Mouse (Mus musculus): Measurements from ENCODE around the gene Ano10. TPM values are rescaled to one million over a fixed set of nuclear protein-coding genes. Genes with fewer than 3 reads are reported as not detected.

The Ano10 gene
- polyA plus RNA-seq, 1 experiment from 2014 or later = 32.6 TPM

- H3K9me3 ChIP-seq (replicated peaks; ENCODE audit: low read length) = no peaks in the 10 kb centered on the region
- TF ChIP-seq CTCF (IDR thresholded peaks at IDR 0.05; ENCODE audit: low read depth) = peak; percentile 66
- ATAC-seq (replicated peaks; ENCODE audit: low FRiP score, low read depth) (peak; percentile 60), DNase-seq (ENCODE audit: low spot score) (peak; percentile 82)
- H3K4me1 ChIP-seq (replicated peaks; ENCODE audit: insufficient read depth, low read length) = 0 out of 2 replicates have a peak, but pooled peaks cover 4% of the 10 kb centered on the region
- no peaks in the 10 kb centered on the region for H3K36me3 ChIP-seq (ENCODE audit: insufficient read depth, low read length)
- H3K4me3 ChIP-seq (replicated peaks; ENCODE audit: low read depth, low read length) = no peak overlapping the region
- H3K27me3 ChIP-seq (ENCODE audit: insufficient read depth, low read length) = no peaks in the 10 kb centered on the region
- 12% methylated on average over 7 of the region's 11 CpGs for WGBS
- peak overlapping the region; percentile 42 for H3K4me2 ChIP-seq (ENCODE audit: low read length)
- H3K9ac ChIP-seq (ENCODE audit: low read depth, low read length) = no peak overlapping the region
- peak overlapping the region; percentile 39; the same call in 1 of the 2 replicates for H3K27ac ChIP-seq
Measured at GRCm38 (mm10) chr9:122285146-122285832, 8.9 kb downstream of the Ano10 start.

- Histone ChIP-seq H3K4me3 (replicated peaks; ENCODE audit: low read depth, low read length) (no peak overlapping the region), H3K27ac (0 out of 2 replicates have a peak overlapping the region, but pooled peaks have one; percentile 14), H3K27me3 (ENCODE audit: insufficient read depth, low read length) (no peaks in the 10 kb centered on the region), H3K9me3 (replicated peaks; ENCODE audit: low read length) (no peaks in the 10 kb centered on the region), H3K9ac (ENCODE audit: low read depth, low read length) (no peak overlapping the region), H3K4me2 (ENCODE audit: low read length) (no peak overlapping the region), H3K4me1 (replicated peaks; ENCODE audit: insufficient read depth, low read length) (0 out of 2 replicates have a peak, but pooled peaks cover 4% of the 10 kb centered on the region), H3K36me3 (ENCODE audit: insufficient read depth, low read length) (no peaks in the 10 kb centered on the region)
- no peak for ATAC-seq (replicated peaks; ENCODE audit: low FRiP score, low read depth)
- TF ChIP-seq CTCF (IDR thresholded peaks at IDR 0.05; ENCODE audit: low read depth) = no peak
- WGBS = 28% methylated on average over 2 of the region's 2 CpGs
- DNase-seq (ENCODE audit: low spot score) = no peak
Measured at GRCm38 (mm10) chr9:122284696-122285095, 9.5 kb downstream of the Ano10 start.

GRCm38 (mm10) chr9:122281004-122281403 is 13.2 kb downstream of the Ano10 start:
- Histone ChIP-seq H3K4me1 (replicated peaks; ENCODE audit: insufficient read depth, low read length) (0 out of 2 replicates have a peak, but pooled peaks cover 4% of the 10 kb centered on the region), H3K4me3 (replicated peaks; ENCODE audit: low read depth, low read length) (no peak overlapping the region), H3K27me3 (ENCODE audit: insufficient read depth, low read length) (no peaks in the 10 kb centered on the region), H3K9me3 (replicated peaks; ENCODE audit: low read length) (no peaks in the 10 kb centered on the region), H3K4me2 (ENCODE audit: low read length) (no peak overlapping the region), H3K9ac (ENCODE audit: low read depth, low read length) (no peak overlapping the region), H3K27ac (no peak overlapping the region), H3K36me3 (ENCODE audit: insufficient read depth, low read length) (no peaks in the 10 kb centered on the region)
- DNase-seq (ENCODE audit: low spot score) = no peak
- 84% methylated on average over 4 of the region's 4 CpGs for WGBS
- ATAC-seq (replicated peaks; ENCODE audit: low FRiP score, low read depth) = no peak
- TF ChIP-seq CTCF (IDR thresholded peaks at IDR 0.05; ENCODE audit: low read depth) = no peak

- H3K4me2 ChIP-seq (ENCODE audit: low read length) = no peak overlapping the region
- H3K27ac ChIP-seq = no peak overlapping the region
- H3K4me1 ChIP-seq (replicated peaks; ENCODE audit: insufficient read depth, low read length) = no peaks in the 10 kb centered on the region
- no peak for DNase-seq (ENCODE audit: low spot score)
- no peak overlapping the region for H3K9ac ChIP-seq (ENCODE audit: low read depth, low read length)
- H3K4me3 ChIP-seq (replicated peaks; ENCODE audit: low read depth, low read length) = no peak overlapping the region
- 0 out of 2 replicates have a peak, but pooled peaks cover 7% of the 10 kb centered on the region for H3K36me3 ChIP-seq (ENCODE audit: insufficient read depth, low read length)
- no peak for TF ChIP-seq CTCF (IDR thresholded peaks at IDR 0.05; ENCODE audit: low read depth)
- no peak for ATAC-seq (replicated peaks; ENCODE audit: low FRiP score, low read depth)
- 92% methylated on average over 2 of the region's 2 CpGs for WGBS
- no peaks in the 10 kb centered on the region for H3K27me3 ChIP-seq (ENCODE audit: insufficient read depth, low read length)
- no peaks in the 10 kb centered on the region for H3K9me3 ChIP-seq (replicated peaks; ENCODE audit: low read length)
Measured at GRCm38 (mm10) chr9:122276665-122277064, 17.6 kb downstream of the Ano10 start.

DNA sequence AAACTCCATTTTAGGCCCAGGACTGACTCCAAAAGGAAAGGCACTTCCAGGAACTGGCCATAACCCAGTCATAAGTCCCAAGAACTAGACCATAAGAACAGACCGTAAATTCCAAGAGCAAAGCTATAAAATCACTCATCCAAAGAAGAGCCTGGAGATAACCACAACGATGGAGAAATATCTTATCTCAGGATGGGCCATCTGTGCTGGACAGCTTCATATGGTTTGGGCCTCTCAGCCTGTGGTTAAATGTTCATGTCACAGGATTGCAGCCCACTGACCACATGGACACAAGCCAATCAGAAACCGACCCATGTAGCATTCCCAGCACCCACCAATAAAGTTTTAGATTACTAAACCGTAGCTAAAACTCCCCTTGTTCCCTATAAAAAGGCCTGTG is 18.1 kb downstream of the Ano10 start:
- 58% methylated on average over 4 of the region's 4 CpGs for WGBS
- no peak for DNase-seq (ENCODE audit: low spot score)
- Histone ChIP-seq H3K27me3 (ENCODE audit: insufficient read depth, low read length) (no peaks in the 10 kb centered on the region), H3K4me1 (replicated peaks; ENCODE audit: insufficient read depth, low read length) (no peaks in the 10 kb centered on the region), H3K9me3 (replicated peaks; ENCODE audit: low read length) (no peaks in the 10 kb centered on the region), H3K27ac (no peak overlapping the region), H3K4me3 (replicated peaks; ENCODE audit: low read depth, low read length) (no peak overlapping the region), H3K9ac (ENCODE audit: low read depth, low read length) (no peak overlapping the region), H3K4me2 (ENCODE audit: low read length) (no peak overlapping the region), H3K36me3 (ENCODE audit: insufficient read depth, low read length) (0 out of 2 replicates have a peak, but pooled peaks cover 7% of the 10 kb centered on the region)
- ATAC-seq (replicated peaks; ENCODE audit: low FRiP score, low read depth) = no peak
- no peak for TF ChIP-seq CTCF (IDR thresholded peaks at IDR 0.05; ENCODE audit: low read depth)

DNA sequence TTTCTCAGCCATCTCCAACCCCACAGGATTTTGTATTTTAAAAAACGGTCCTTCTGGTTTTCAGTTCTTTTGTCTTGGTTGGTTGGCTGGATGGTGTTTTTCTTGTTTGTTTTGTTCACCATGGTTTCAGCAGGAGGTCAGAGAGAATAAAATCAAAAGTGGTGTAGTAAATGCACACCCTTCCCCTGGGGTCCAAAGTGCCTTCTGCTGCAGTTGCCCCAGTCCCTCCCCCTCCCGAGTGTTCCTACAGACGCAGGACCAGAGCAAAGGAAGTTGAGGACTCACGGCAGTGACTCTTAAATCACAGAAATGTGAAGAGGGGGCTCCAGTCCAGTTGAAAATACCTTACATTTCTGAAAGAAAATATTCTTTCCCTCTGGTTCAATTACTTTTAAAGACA is 19.9 kb downstream of the Ano10 start:
- Histone ChIP-seq H3K9ac (ENCODE audit: low read depth, low read length) (no peak overlapping the region), H3K4me1 (replicated peaks; ENCODE audit: insufficient read depth, low read length) (no peaks in the 10 kb centered on the region), H3K4me2 (ENCODE audit: low read length) (no peak overlapping the region), H3K9me3 (replicated peaks; ENCODE audit: low read length) (no peaks in the 10 kb centered on the region), H3K36me3 (ENCODE audit: insufficient read depth, low read length) (0 out of 2 replicates have a peak, but pooled peaks cover 7% of the 10 kb centered on the region), H3K27me3 (ENCODE audit: insufficient read depth, low read length) (no peaks in the 10 kb centered on the region), H3K4me3 (replicated peaks; ENCODE audit: low read depth, low read length) (no peak overlapping the region), H3K27ac (no peak overlapping the region)
- no peak for TF ChIP-seq CTCF (IDR thresholded peaks at IDR 0.05; ENCODE audit: low read depth)
- 49% methylated on average over 4 of the region's 4 CpGs for WGBS
- DNase-seq (ENCODE audit: low spot score) (no peak), ATAC-seq (replicated peaks; ENCODE audit: low FRiP score, low read depth) (no peak)

Data from kidney, postnatal 0 days (tissue).